Mouse (Mus musculus): ENCODE measurements around the gene Wipf2.
A peak's percentile ranks its signal among the peaks of the same experiment; 100 is the strongest.

Wipf2 gene

GRCm38 (mm10) chr11:98943741-98944461 lies 80.5 kb downstream of the Wipf2 start:
- DNase-seq (ENCODE audit: low read depth): no peak

GRCm38 (mm10) chr11:98944897-98945604 lies 81.6 kb downstream of the Wipf2 start:
- no peak for DNase-seq (ENCODE audit: low read depth)

DNA sequence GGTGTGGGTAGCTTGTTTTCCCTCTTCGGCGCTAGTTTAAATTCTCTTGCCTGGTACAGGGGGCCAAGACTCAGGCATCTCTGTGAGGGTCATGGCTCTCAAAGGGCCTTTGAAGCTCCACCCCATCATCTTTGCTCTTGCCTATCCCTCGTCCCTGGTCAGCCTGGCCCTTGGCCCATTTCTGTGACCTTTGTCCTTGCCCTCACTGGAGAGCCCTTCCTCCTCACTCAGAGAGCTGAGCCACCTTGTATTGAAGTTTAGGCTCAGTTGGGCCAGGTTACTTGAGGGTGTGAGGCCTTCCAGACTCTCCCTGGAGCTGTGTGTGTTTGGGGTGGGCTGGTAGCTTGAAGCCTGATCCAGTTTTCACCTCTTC lies 82.2 kb downstream of the Wipf2 start:
- no peak for DNase-seq (ENCODE audit: low read depth)

DNA sequence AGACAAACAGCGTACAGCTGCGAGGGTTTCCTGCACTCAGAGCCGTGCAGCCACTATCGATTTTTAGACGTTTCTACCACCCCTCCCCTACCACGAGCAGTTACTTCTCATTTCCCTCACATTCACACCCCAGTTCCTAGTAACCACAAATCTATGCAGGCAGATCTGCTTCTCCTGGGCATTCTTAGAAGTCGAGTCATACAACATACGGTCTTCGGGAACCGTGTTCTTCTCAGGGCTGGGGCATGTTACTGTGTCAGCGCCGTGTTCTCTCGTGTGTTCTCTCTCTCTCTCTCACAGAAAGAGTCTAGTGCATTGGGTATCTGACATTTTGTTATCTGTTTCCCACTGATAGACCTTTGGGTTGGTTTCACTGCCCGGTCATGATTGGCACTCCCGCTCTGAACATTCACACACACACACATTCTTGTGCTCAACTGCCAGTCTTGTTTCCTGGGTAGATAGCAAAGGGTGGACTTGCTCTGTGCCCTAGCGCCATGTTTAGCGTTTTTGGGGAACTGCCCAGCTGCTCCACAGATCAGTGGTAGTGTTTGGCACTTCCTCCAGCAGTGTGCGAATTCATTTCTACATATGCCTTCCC lies 84.6 kb downstream of the Wipf2 start:
- peak; percentile 68 for DNase-seq (ENCODE audit: low read depth)

DNA sequence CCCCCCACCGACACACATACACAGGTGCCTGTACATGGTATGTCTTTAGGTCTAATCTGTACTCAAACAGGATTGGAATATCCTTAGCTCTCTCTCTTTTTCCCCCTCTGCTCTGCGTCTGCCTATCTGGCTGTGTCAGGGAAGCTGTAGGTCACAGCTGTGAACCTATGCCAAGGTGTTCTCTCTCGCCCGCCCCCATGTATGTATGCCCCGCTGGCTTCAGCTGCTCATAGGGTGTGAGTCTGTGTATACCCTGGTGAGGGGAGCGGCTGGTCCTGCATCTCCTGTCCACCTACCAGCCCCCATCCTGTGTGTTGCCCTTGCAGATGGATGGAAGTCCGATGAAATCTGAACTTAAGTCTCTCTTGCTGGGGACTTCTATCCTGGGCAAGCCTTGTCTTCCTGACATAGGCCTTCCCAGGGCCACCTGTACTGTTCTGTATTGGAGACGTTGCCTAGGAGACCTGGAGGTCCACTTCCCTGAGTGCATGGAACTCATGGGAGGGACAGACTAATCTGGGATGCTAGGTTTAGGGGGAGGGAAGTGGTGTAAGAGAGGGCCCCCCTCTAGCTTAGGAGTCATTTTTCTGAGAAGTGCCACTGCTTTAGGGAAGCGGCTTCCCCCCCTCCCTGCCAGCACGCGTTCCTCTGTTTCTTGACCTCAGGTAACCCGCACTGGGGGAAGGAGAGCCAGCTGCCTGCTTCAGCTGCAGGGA lies 86.0 kb downstream of the Wipf2 start:
- no peak for DNase-seq (ENCODE audit: low read depth)

DNA sequence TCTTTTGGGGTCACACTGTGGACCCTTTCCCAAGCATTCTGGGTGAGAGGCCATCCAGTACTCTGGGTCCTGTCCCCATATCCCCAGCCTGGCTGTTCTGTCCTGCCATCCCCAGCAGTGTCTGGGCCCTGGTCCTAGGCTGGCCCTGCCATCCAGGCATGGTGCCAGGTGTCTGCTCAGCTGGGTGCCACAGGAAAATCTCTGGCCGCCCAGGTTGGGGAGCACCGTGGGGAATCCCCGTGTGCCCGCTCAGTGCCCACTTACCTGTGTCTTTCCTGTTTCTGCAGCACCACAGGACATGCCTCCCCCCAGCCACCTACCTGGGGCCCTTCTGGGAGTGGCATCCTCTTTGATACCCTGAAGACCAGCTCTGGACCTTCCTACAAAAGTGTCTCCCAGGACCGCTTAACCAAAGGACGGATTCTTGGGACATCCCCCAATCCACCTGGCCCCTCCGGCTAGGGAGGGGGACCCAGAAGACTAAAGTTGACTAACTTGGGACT lies 86.6 kb downstream of the Wipf2 start:
- DNase-seq (ENCODE audit: low read depth): no peak

DNA sequence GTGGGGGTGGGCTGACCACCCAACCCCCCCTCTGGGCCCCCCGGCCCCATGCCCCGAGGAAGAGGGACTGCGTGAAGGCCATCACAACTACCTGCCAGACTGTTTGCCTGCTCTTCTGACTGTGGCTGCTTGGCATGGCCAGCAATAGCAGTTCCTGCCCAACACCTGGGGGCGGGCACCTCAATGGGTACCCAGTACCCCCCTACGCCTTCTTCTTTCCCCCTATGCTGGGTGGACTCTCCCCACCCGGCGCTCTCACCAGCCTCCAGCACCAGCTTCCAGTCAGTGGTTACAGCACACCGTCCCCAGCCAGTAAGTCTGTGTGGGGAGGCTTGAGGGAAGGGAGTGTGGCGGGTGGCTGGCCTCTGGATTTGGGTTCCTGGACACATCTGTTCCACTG lies 87.0 kb downstream of the Wipf2 start:
- no peak for DNase-seq (ENCODE audit: low read depth)

DNA sequence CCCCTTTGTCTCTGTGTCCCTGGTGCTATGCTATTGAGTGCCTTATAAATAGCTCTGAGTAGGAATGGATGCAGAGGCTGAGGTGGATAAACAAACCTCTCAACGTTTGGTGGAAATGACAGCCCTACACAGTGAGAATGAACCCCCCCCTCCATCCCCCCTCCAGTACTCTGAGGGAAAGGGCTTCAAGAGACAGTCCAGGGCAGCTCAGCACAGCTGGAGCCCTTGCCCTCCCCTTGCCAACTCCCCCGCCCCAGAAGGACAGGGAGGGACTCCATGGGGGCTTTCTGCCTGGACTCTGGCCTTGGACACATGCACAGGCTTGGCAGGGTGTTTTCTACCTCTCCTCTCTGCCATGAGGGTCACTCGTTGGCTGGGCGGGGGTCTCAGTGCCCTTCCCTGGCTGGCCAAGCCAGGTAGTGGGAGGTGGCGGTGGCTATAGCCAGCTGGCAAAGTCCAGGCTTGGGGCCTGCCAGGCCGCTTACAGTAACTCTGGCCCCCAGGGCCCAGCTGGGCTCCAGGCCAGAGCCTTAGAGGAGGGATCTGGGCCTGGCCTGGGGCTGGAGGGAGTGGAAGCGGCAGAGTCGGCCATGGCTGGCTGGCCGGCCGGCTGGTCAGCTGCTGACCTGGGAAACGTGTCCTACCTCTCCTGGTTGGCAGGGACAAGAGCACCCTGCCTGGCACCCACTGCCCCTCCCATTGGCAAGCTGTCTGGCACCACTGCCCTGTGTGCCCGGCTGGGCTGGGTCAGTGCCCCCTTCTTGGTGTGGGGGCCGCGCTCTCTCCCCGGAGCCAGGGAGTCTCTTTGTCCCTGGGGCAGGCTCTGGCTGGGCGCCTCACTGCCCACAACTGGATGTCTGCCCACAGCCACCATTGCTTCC lies 87.8 kb downstream of the Wipf2 start:
- no peak for DNase-seq (ENCODE audit: low read depth)

DNA sequence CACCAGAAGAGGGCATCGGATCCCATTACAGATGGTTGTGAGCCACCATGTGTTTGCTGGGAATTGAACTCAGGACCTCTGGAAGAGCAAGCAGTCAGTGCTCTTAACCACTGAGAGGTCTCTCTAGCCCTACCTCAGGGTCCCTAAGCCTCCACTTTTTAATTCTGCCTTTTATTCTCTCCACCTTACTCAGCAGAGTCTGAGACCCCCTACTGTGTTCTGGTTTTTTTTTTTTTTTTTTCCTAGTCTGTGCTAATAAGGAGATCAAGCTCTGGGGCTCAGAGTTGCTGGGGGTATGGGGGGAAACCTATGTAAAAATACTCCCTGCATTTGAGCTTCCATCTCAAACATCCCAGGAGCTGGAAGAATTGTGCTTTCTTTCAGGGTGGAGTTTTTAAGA lies 88.7 kb downstream of the Wipf2 start:
- no peak for DNase-seq (ENCODE audit: low read depth)

DNA sequence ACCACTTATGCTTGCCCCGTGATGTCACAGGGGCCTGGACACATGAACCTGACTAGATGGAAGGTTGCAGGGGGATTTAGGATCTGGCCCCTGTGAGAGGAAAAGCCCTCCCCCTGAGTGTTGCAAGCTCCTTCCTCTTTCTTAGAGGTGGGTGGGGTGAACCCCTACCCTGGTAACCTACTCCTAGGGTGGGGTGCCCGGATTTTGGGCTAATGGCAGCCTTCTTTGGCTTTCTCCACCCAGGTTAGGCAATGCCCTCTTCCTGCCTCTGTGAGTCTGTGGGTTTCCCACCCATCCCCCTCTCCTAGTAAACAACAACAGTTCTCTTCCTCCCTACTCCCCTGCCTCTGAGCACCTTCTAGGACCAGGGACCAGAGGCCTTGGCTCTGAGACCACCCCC lies 89.3 kb downstream of the Wipf2 start:
- no peak for DNase-seq (ENCODE audit: low read depth)

- DNase-seq (ENCODE audit: low read depth): no peak
Observed at GRCm38 (mm10) chr11:98953361-98953760, 89.9 kb downstream of the Wipf2 start.

GRCm38 (mm10) chr11:98953835-98954320 lies 90.4 kb downstream of the Wipf2 start:
- no peak for DNase-seq (ENCODE audit: low read depth)

DNA sequence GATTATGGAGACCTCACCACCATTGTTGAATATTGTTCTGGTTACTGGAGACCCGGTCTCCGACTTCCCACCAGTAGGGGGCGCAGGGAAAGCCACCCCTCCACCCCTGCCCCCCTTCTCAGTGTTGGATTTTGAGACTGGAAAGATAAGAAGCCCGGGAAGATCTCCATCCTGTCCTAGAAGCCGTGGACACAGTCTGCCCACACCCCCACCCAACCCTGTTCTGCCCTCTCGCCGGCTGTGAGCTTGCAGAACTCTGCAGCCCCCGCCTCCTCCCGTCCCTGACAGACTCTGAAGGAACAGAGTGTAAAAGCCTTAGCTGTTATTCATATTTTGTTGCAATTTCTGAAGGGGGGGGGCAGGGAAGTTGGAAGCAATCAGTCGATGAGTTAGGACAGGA lies 90.9 kb downstream of the Wipf2 start:
- no peak for DNase-seq (ENCODE audit: low read depth)
